Mouse (Mus musculus): ENCODE measurements around the gene Myocos.

- TF ChIP-seq CTCF (IDR thresholded peaks at IDR 0.05; ENCODE audit: low read depth) (peak; percentile 94), EP300 (optimal IDR thresholded peaks at IDR 0.05) (no peak)
These were observed 6.9 kb upstream of the Myocos start for GRCm38 (mm10) chr1:162664826-162665475.

Data from stomach, postnatal 0 days (tissue).